Mouse (Mus musculus) neural tube, embryonic 13.5 days (tissue): Measurements from ENCODE around the gene Vstm4. TPM values are rescaled to one million over a fixed set of nuclear protein-coding genes. Genes with fewer than 3 reads are reported as not detected.
A peak's percentile ranks its signal among the peaks of the same experiment; 100 is the strongest.

ENCODE experiments used
- ATAC-seq: fragments of 200-750 bp; cut with Nextera tagmentation; 2 replicates; pipeline ENCODE4 v1.8.0; 2017; ENCODE audit warnings: low read depth, mild to moderate bottlenecking, moderate TSS enrichment, moderate library complexity
- H3K27ac ChIP-seq: fragments of 300-500 bp; sonication (generic); replicated peaks from 2 replicates; pipeline ENCODE4 v1.5.1; 2015; ENCODE audit warnings: moderate library complexity, mild to moderate bottlenecking, inconsistent platforms
- H3K27me3 ChIP-seq: fragments of 300-500 bp; sonication (generic); 2 replicates; pipeline ENCODE4 v1.6.1; 2015; ENCODE audit warnings: mild to moderate bottlenecking, inconsistent platforms
- H3K36me3 ChIP-seq: fragments of 300-500 bp; sonication (generic); 2 replicates; pipeline ENCODE4 v1.6.1; 2015; ENCODE audit warnings: mild to moderate bottlenecking, inconsistent platforms
- H3K4me1 ChIP-seq: fragments of 300-500 bp; sonication (generic); replicated peaks from 2 replicates; pipeline ENCODE4 v1.6.1; 2015; ENCODE audit warnings: inconsistent platforms
- H3K4me2 ChIP-seq: fragments of 300-500 bp; sonication (generic); 2 replicates; pipeline ENCODE4 v1.6.1; 2015; ENCODE audit warnings: inconsistent platforms, mild to moderate bottlenecking, moderate library complexity
- H3K4me3 ChIP-seq: fragments of 300-500 bp; sonication (generic); 2 replicates; pipeline ENCODE4 v1.5.1; 2015; ENCODE audit warnings: mild to moderate bottlenecking, inconsistent platforms
- H3K9ac ChIP-seq: fragments of 300-500 bp; sonication (generic); 2 replicates; pipeline ENCODE4 v1.6.1; 2015; ENCODE audit warnings: moderate library complexity, mild to moderate bottlenecking, inconsistent platforms
- H3K9me3 ChIP-seq: fragments of 300-500 bp; sonication (generic); 2 replicates; pipeline ENCODE4 v1.6.1; 2016; ENCODE audit warnings: inconsistent platforms
- WGBS: fragments of 180-500 bp; shearing (Covaris S2); methylation state at CpG from one replicate; pipeline ENCODE4 v1.1.7; 2015; 5-methylcytosine and 5-hydroxymethylcytosine counted together
- polyA plus RNA-seq: library from polyadenylated mRNA; unstranded; fragments of >200 nt; fragmentation: Nextera tagmentation; extraction: Ambion mirVana; gene quantifications from 2 replicates; pipeline ENCODE4 v1.2.1, GENCODE M21; 2015

The Vstm4 gene
- polyA plus RNA-seq, 1 experiment from 2014 or later = 12.2 TPM

GRCm38 (mm10) chr14:32911187-32911586 is 54.6 kb downstream of the Vstm4 start:
- no peaks in the 10 kb centered on the region for H3K27me3 ChIP-seq
- H3K36me3 ChIP-seq = no peaks in the 10 kb centered on the region
- H3K4me1 ChIP-seq = no peaks in the 10 kb centered on the region
- H3K9ac ChIP-seq = no peak overlapping the region
- H3K27ac ChIP-seq = no peak overlapping the region
- H3K9me3 ChIP-seq = no peaks in the 10 kb centered on the region
- H3K4me2 ChIP-seq = no peak overlapping the region
- WGBS = 87% methylated on average over 4 of the region's 4 CpGs
- H3K4me3 ChIP-seq = no peak overlapping the region
- no peak for ATAC-seq

GRCm38 (mm10) chr14:32915360-32915759 is 58.8 kb downstream of the Vstm4 start:
- no peaks in the 10 kb centered on the region for H3K4me1 ChIP-seq
- no peak overlapping the region for H3K4me2 ChIP-seq
- 70% methylated on average over 2 of the region's 2 CpGs for WGBS
- H3K9ac ChIP-seq = no peak overlapping the region
- no peak for ATAC-seq
- H3K9me3 ChIP-seq = no peaks in the 10 kb centered on the region
- no peaks in the 10 kb centered on the region for H3K27me3 ChIP-seq
- no peaks in the 10 kb centered on the region for H3K36me3 ChIP-seq
- no peak overlapping the region for H3K27ac ChIP-seq
- no peak overlapping the region for H3K4me3 ChIP-seq

- no peaks in the 10 kb centered on the region for H3K4me1 ChIP-seq
- H3K4me2 ChIP-seq = no peak overlapping the region
- no peaks in the 10 kb centered on the region for H3K27me3 ChIP-seq
- H3K9me3 ChIP-seq = no peaks in the 10 kb centered on the region
- H3K4me3 ChIP-seq = no peak overlapping the region
- H3K27ac ChIP-seq = no peak overlapping the region
- no peak overlapping the region for H3K9ac ChIP-seq
- 92% methylated on average over 1 of the region's 1 CpGs for WGBS
- no peak for ATAC-seq
- no peaks in the 10 kb centered on the region for H3K36me3 ChIP-seq
Observed at GRCm38 (mm10) chr14:32917919-32918318, 61.4 kb downstream of the Vstm4 start.

- Histone ChIP-seq H3K4me2 (no peak overlapping the region), H3K27me3 (no peaks in the 10 kb centered on the region), H3K9ac (no peak overlapping the region), H3K9me3 (no peaks in the 10 kb centered on the region), H3K4me3 (no peak overlapping the region), H3K36me3 (no peaks in the 10 kb centered on the region), H3K27ac (no peak overlapping the region), H3K4me1 (peaks cover 8% of the 10 kb centered on the region; the same call in 1 of the 2 replicates)
- 86% methylated on average over 9 of the region's 9 CpGs for WGBS
- no peak for ATAC-seq
Observed at GRCm38 (mm10) chr14:32923871-32924270, 67.3 kb downstream of the Vstm4 start.

GRCm38 (mm10) chr14:32931709-32932108 is 75.2 kb downstream of the Vstm4 start:
- Histone ChIP-seq H3K9me3 (no peaks in the 10 kb centered on the region), H3K36me3 (no peaks in the 10 kb centered on the region), H3K4me3 (no peak overlapping the region), H3K9ac (no peak overlapping the region), H3K4me2 (no peak overlapping the region), H3K4me1 (0 out of 2 replicates have a peak, but pooled peaks cover 3% of the 10 kb centered on the region), H3K27me3 (no peaks in the 10 kb centered on the region), H3K27ac (no peak overlapping the region)
- ATAC-seq = no peak
- WGBS = 91% methylated on average over 10 of the region's 10 CpGs

- Histone ChIP-seq H3K27me3 (no peaks in the 10 kb centered on the region), H3K4me1 (0 out of 2 replicates have a peak, but pooled peaks cover 3% of the 10 kb centered on the region), H3K27ac (no peak overlapping the region), H3K4me3 (no peak overlapping the region), H3K9ac (no peak overlapping the region), H3K36me3 (no peaks in the 10 kb centered on the region), H3K4me2 (no peak overlapping the region), H3K9me3 (no peaks in the 10 kb centered on the region)
- 91% methylated on average over 8 of the region's 8 CpGs for WGBS
- no peak for ATAC-seq
Observed at GRCm38 (mm10) chr14:32932220-32932619, 75.7 kb downstream of the Vstm4 start.

- Histone ChIP-seq H3K4me1 (0 out of 2 replicates have a peak, but pooled peaks cover 3% of the 10 kb centered on the region), H3K4me2 (no peak overlapping the region), H3K36me3 (no peaks in the 10 kb centered on the region), H3K27ac (no peak overlapping the region), H3K27me3 (no peaks in the 10 kb centered on the region), H3K9me3 (no peaks in the 10 kb centered on the region), H3K4me3 (no peak overlapping the region), H3K9ac (no peak overlapping the region)
- no peak for ATAC-seq
- WGBS = 78% methylated on average over 6 of the region's 6 CpGs
Observed at GRCm38 (mm10) chr14:32934064-32934463, 77.5 kb downstream of the Vstm4 start.

GRCm38 (mm10) chr14:32939217-32939616 is 82.7 kb downstream of the Vstm4 start:
- H3K27me3 ChIP-seq = no peaks in the 10 kb centered on the region
- H3K4me2 ChIP-seq = no peak overlapping the region
- WGBS = 83% methylated on average over 5 of the region's 5 CpGs
- no peak overlapping the region for H3K9ac ChIP-seq
- H3K36me3 ChIP-seq = no peaks in the 10 kb centered on the region
- no peak for ATAC-seq
- no peak overlapping the region for H3K4me3 ChIP-seq
- no peaks in the 10 kb centered on the region for H3K9me3 ChIP-seq
- no peak overlapping the region for H3K27ac ChIP-seq
- H3K4me1 ChIP-seq = no peaks in the 10 kb centered on the region

GRCm38 (mm10) chr14:32947512-32947911 is 91.0 kb downstream of the Vstm4 start:
- H3K9me3 ChIP-seq = no peaks in the 10 kb centered on the region
- H3K4me2 ChIP-seq = no peak overlapping the region
- no peak overlapping the region for H3K9ac ChIP-seq
- no peaks in the 10 kb centered on the region for H3K36me3 ChIP-seq
- no peaks in the 10 kb centered on the region for H3K27me3 ChIP-seq
- no peak overlapping the region for H3K27ac ChIP-seq
- H3K4me3 ChIP-seq = no peak overlapping the region
- H3K4me1 ChIP-seq = peaks cover 22% of the 10 kb centered on the region
- no peak for ATAC-seq
- WGBS = 98% methylated on average over 2 of the region's 2 CpGs

GRCm38 (mm10) chr14:32950312-32951301 is 94.1 kb downstream of the Vstm4 start:
- peak overlapping the region; percentile 65 for H3K27ac ChIP-seq
- H3K4me2 ChIP-seq = peak overlapping the region; percentile 15; the same call in 1 of the 2 replicates
- no peak overlapping the region for H3K4me3 ChIP-seq
- H3K4me1 ChIP-seq = peaks cover 22% of the 10 kb centered on the region
- H3K9ac ChIP-seq = no peak overlapping the region
- no peaks in the 10 kb centered on the region for H3K36me3 ChIP-seq
- no peaks in the 10 kb centered on the region for H3K9me3 ChIP-seq
- 37% methylated on average over 20 of the region's 20 CpGs for WGBS
- H3K27me3 ChIP-seq = peaks cover 9% of the 10 kb centered on the region; the same call in 1 of the 2 replicates
- peak; percentile 88 for ATAC-seq

GRCm38 (mm10) chr14:32956486-32956885 is 99.9 kb downstream of the Vstm4 start:
- Histone ChIP-seq H3K27me3 (peaks cover 9% of the 10 kb centered on the region; the same call in 1 of the 2 replicates), H3K36me3 (no peaks in the 10 kb centered on the region), H3K4me2 (no peak overlapping the region), H3K4me3 (no peak overlapping the region), H3K4me1 (peaks cover 29% of the 10 kb centered on the region), H3K9ac (no peak overlapping the region), H3K27ac (no peak overlapping the region), H3K9me3 (no peaks in the 10 kb centered on the region)
- 80% methylated on average over 8 of the region's 8 CpGs for WGBS
- ATAC-seq = no peak

GRCm38 (mm10) chr14:32958671-32959070 is 102.1 kb downstream of the Vstm4 start:
- ATAC-seq = no peak
- WGBS = 49% methylated on average over 8 of the region's 8 CpGs
- Histone ChIP-seq H3K4me2 (no peak overlapping the region), H3K9me3 (no peaks in the 10 kb centered on the region), H3K4me1 (peaks cover 33% of the 10 kb centered on the region), H3K27me3 (peaks cover 9% of the 10 kb centered on the region; the same call in 1 of the 2 replicates), H3K9ac (no peak overlapping the region), H3K4me3 (no peak overlapping the region), H3K27ac (no peak overlapping the region), H3K36me3 (no peaks in the 10 kb centered on the region)
